Mouse (Mus musculus): Measurements from ENCODE around the gene Slc43a1. TPM values are rescaled to one million over a fixed set of nuclear protein-coding genes. Genes with fewer than 3 reads are reported as not detected.

Slc43a1 gene
- polyA plus RNA-seq, 1 experiment from 2014 or later, result 6.6 TPM

- WGBS, result 55% methylated on average over 6 of the region's 6 CpGs
- Histone ChIP-seq H3K27me3 (replicated peaks; ENCODE audit: insufficient read depth, low read length) (0 out of 2 replicates have a peak, but pooled peaks cover 3% of the 10 kb centered on the region), H3K4me3 (ENCODE audit: low read depth, low read length) (no peak overlapping the region), H3K36me3 (ENCODE audit: insufficient read depth, low read length) (no peaks in the 10 kb centered on the region), H3K9me3 (ENCODE audit: low read length) (no peaks in the 10 kb centered on the region), H3K4me1 (ENCODE audit: insufficient read depth, low read depth, low read length) (peaks cover 7% of the 10 kb centered on the region; the same call in 1 of the 2 replicates), H3K9ac (replicated peaks; ENCODE audit: low read depth) (no peak overlapping the region), H3K4me2 (replicated peaks; ENCODE audit: low read depth, low read length) (no peak overlapping the region), H3K27ac (ENCODE audit: low read length) (no peak overlapping the region)
- DNase-seq (ENCODE audit: low spot score) (no peak), ATAC-seq (no peak)
- TF ChIP-seq CTCF (IDR thresholded peaks at IDR 0.05), result no peak
- TF ChIP-seq EP300 (IDR thresholded peaks at IDR 0.05), result no peak
These were observed 5.0 kb downstream of the Slc43a1 start for GRCm38 (mm10) chr2:84843654-84844053.

- Histone ChIP-seq H3K9me3 (ENCODE audit: low read length) (no peaks in the 10 kb centered on the region), H3K27me3 (replicated peaks; ENCODE audit: insufficient read depth, low read length) (no peaks in the 10 kb centered on the region), H3K4me3 (ENCODE audit: low read depth, low read length) (no peak overlapping the region), H3K27ac (ENCODE audit: low read length) (no peak overlapping the region), H3K4me1 (ENCODE audit: insufficient read depth, low read depth, low read length) (peaks cover 3% of the 10 kb centered on the region; the same call in 1 of the 2 replicates), H3K9ac (replicated peaks; ENCODE audit: low read depth) (no peak overlapping the region), H3K36me3 (ENCODE audit: insufficient read depth, low read length) (no peaks in the 10 kb centered on the region), H3K4me2 (replicated peaks; ENCODE audit: low read depth, low read length) (no peak overlapping the region)
- no peak for TF ChIP-seq CTCF (IDR thresholded peaks at IDR 0.05)
- no peak for TF ChIP-seq EP300 (IDR thresholded peaks at IDR 0.05)
- ATAC-seq (no peak), DNase-seq (ENCODE audit: low spot score) (no peak)
- WGBS, result 33% methylated on average over 1 of the region's 1 CpGs
These were observed 6.6 kb downstream of the Slc43a1 start for GRCm38 (mm10) chr2:84845226-84845625.

GRCm38 (mm10) chr2:84850407-84851129 lies 11.9 kb downstream of the Slc43a1 start:
- Histone ChIP-seq H3K9ac (replicated peaks; ENCODE audit: low read depth) (no peak overlapping the region), H3K36me3 (ENCODE audit: insufficient read depth, low read length) (no peaks in the 10 kb centered on the region), H3K27me3 (replicated peaks; ENCODE audit: insufficient read depth, low read length) (no peaks in the 10 kb centered on the region), H3K9me3 (ENCODE audit: low read length) (no peaks in the 10 kb centered on the region), H3K4me1 (ENCODE audit: insufficient read depth, low read depth, low read length) (peaks cover 3% of the 10 kb centered on the region; the same call in 1 of the 2 replicates), H3K4me3 (ENCODE audit: low read depth, low read length) (no peak overlapping the region), H3K4me2 (replicated peaks; ENCODE audit: low read depth, low read length) (peak overlapping the region; percentile 38), H3K27ac (ENCODE audit: low read length) (peak overlapping the region; percentile 74)
- peak; percentile 85 for TF ChIP-seq EP300 (IDR thresholded peaks at IDR 0.05)
- TF ChIP-seq CTCF (IDR thresholded peaks at IDR 0.05), result no peak
- DNase-seq (ENCODE audit: low spot score) (no peak), ATAC-seq (peak; percentile 72)
- 43% methylated on average over 7 of the region's 7 CpGs for WGBS

GRCm38 (mm10) chr2:84851130-84852040 lies 12.7 kb downstream of the Slc43a1 start:
- no peak overlapping the region for H3K9ac ChIP-seq (replicated peaks; ENCODE audit: low read depth)
- H3K27me3 ChIP-seq (replicated peaks; ENCODE audit: insufficient read depth, low read length), result no peaks in the 10 kb centered on the region
- ATAC-seq (peak; percentile 91), DNase-seq (ENCODE audit: low spot score) (peak; percentile 94)
- peak overlapping the region; percentile 74 for H3K27ac ChIP-seq (ENCODE audit: low read length)
- H3K4me1 ChIP-seq (ENCODE audit: insufficient read depth, low read depth, low read length), result peaks cover 3% of the 10 kb centered on the region; the same call in 1 of the 2 replicates
- WGBS, result 33% methylated on average over 23 of the region's 23 CpGs
- TF ChIP-seq CTCF (IDR thresholded peaks at IDR 0.05), result no peak
- no peak for TF ChIP-seq EP300 (IDR thresholded peaks at IDR 0.05)
- no peaks in the 10 kb centered on the region for H3K36me3 ChIP-seq (ENCODE audit: insufficient read depth, low read length)
- H3K9me3 ChIP-seq (ENCODE audit: low read length), result no peaks in the 10 kb centered on the region
- H3K4me2 ChIP-seq (replicated peaks; ENCODE audit: low read depth, low read length), result peak overlapping the region; percentile 38
- no peak overlapping the region for H3K4me3 ChIP-seq (ENCODE audit: low read depth, low read length)

DNA sequence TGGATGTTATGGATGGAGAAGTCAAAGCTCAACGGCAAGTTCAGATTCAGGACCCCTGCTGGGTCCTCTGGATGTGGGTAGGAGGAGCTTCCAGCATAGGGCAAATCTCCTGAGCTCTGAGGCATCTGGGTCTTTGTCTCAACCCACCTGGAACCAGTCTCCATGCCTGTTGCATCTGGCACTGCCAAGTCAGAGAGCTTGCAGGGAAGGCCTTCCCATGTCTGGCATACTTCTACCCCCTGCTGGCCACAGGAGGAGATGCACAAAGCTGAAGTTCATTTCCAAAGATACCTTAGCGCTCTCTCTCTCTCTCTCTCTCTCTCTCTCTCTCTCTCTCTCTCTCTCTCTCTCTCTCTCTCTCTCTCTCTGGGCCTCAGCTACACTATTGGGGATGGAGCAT lies 17.1 kb downstream of the Slc43a1 start:
- Histone ChIP-seq H3K36me3 (ENCODE audit: insufficient read depth, low read length) (no peaks in the 10 kb centered on the region), H3K9me3 (ENCODE audit: low read length) (no peaks in the 10 kb centered on the region), H3K4me3 (ENCODE audit: low read depth, low read length) (no peak overlapping the region), H3K4me1 (ENCODE audit: insufficient read depth, low read depth, low read length) (no peaks in the 10 kb centered on the region), H3K27ac (ENCODE audit: low read length) (no peak overlapping the region), H3K9ac (replicated peaks; ENCODE audit: low read depth) (no peak overlapping the region), H3K4me2 (replicated peaks; ENCODE audit: low read depth, low read length) (no peak overlapping the region), H3K27me3 (replicated peaks; ENCODE audit: insufficient read depth, low read length) (no peaks in the 10 kb centered on the region)
- 67% methylated on average over 2 of the region's 2 CpGs for WGBS
- 0 out of 2 replicates have a peak, but pooled peaks have one; percentile 18 for ATAC-seq
- peak; percentile 84 for DNase-seq (ENCODE audit: low spot score)
- peak; percentile 91 for TF ChIP-seq CTCF (IDR thresholded peaks at IDR 0.05)
- no peak for TF ChIP-seq EP300 (IDR thresholded peaks at IDR 0.05)

- TF ChIP-seq EP300 (IDR thresholded peaks at IDR 0.05) (no peak), CTCF (IDR thresholded peaks at IDR 0.05) (no peak)
These were observed 19.9 kb downstream of the Slc43a1 start for GRCm38 (mm10) chr2:84858551-84858950.

More at GRCm38 (mm10) chr2:84858551-84858950, 19.9 kb downstream of the Slc43a1 start:
- Histone ChIP-seq H3K4me3 (ENCODE audit: low read depth, low read length) (no peak overlapping the region), H3K9me3 (ENCODE audit: low read length) (no peaks in the 10 kb centered on the region), H3K9ac (replicated peaks; ENCODE audit: low read depth) (no peak overlapping the region), H3K27ac (ENCODE audit: low read length) (no peak overlapping the region), H3K27me3 (replicated peaks; ENCODE audit: insufficient read depth, low read length) (no peaks in the 10 kb centered on the region), H3K4me1 (ENCODE audit: insufficient read depth, low read depth, low read length) (no peaks in the 10 kb centered on the region), H3K4me2 (replicated peaks; ENCODE audit: low read depth, low read length) (no peak overlapping the region), H3K36me3 (ENCODE audit: insufficient read depth, low read length) (no peaks in the 10 kb centered on the region)
- no peak for ATAC-seq
- no peak for DNase-seq (ENCODE audit: low spot score)
- WGBS, result 62% methylated on average over 1 of the region's 1 CpGs

Measured in lung, postnatal 0 days (tissue).